Mouse (Mus musculus): ENCODE measurements around the gene 2310030G06Rik. TPM values are rescaled to one million over a fixed set of nuclear protein-coding genes. Genes with fewer than 3 reads are reported as not detected.

Gene 2310030G06Rik
- total RNA-seq, 1 experiment = 2.2 TPM

DNA sequence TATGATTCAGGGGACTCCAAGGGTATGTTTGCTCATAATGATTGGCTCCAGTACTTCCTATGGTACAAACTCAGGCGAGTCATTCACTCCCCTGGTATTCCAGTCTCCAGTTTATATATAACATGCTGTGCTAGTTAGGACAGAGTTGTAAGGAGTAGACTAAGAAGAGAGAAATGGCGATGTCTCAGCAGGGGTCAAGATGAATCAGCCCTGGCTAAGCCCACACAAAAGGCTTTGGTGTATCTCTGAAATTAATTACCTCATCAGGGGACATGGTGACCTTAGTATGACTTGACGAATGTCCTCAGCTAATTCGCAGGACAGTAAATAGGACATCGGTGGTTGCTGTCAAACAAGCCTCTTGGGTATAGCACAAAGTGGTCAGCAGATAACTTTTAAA lies 10.4 kb upstream of the 2310030G06Rik start:
- Histone ChIP-seq H3K27ac (ENCODE audit: insufficient read depth, low read depth, low read length, poor library complexity, severe bottlenecking) (no peak overlapping the region), H3K9ac (ENCODE audit: insufficient read depth, low read depth, low read length, poor library complexity, severe bottlenecking) (no peak overlapping the region), H3K36me3 (ENCODE audit: control insufficient read depth, insufficient read depth, low read length, poor library complexity, severe bottlenecking) (no peaks in the 10 kb centered on the region), H3K4me3 (ENCODE audit: insufficient read depth in 1 of 2, low read depth in 1 of 2, low read length in 2 of 2, poor library complexity in 1 of 2, severe bottlenecking in 1 of 2) (no peak overlapping the region), H3K9me3 (ENCODE audit: control insufficient read depth, insufficient read depth, low read depth, low read length) (no peaks in the 10 kb centered on the region), H3K4me1 (ENCODE audit: control insufficient read depth in 2 of 2, insufficient read depth in 2 of 2, low read length in 2 of 2, poor library complexity in 1 of 2) (peaks cover 4 to 12% of the 10 kb centered on the region in 2 experiments; a peak in 2 of 4 replicates)
- in situ Hi-C loops (cut with MboI; ENCODE audit: low sequenced_read_pairs in 2 of 2, unreplicated experiment in 2 of 2) = no loop called here
- TF ChIP-seq ZNF384 (IDR thresholded peaks at IDR 0.05; ENCODE audit: low read depth, low read length) = no peak
- DNase-seq (ENCODE audit: low read depth, low spot score) = no peak

DNA sequence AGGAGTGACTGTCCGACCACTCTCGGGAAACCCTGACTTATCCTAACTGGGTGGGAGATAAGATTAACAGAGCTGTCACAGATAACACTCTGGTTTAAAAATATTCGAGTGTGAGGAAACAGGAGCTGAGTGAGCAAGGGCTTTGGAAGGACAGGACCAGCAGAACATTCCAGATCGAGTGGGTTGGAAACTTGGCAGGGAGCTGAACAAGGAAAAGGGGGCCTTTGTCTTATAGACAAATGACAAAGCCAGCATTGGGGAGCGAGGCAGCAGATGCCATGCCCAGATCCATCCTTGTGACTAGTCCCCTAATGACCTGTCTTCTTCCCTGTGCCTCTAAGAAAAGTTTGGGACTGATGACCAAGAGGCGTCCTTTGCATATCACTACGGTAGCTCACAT lies 7.6 kb upstream of the 2310030G06Rik start:
- H3K4me3 ChIP-seq (ENCODE audit: insufficient read depth in 1 of 2, low read depth in 1 of 2, low read length in 2 of 2, poor library complexity in 1 of 2, severe bottlenecking in 1 of 2) = no peak overlapping the region

DNA sequence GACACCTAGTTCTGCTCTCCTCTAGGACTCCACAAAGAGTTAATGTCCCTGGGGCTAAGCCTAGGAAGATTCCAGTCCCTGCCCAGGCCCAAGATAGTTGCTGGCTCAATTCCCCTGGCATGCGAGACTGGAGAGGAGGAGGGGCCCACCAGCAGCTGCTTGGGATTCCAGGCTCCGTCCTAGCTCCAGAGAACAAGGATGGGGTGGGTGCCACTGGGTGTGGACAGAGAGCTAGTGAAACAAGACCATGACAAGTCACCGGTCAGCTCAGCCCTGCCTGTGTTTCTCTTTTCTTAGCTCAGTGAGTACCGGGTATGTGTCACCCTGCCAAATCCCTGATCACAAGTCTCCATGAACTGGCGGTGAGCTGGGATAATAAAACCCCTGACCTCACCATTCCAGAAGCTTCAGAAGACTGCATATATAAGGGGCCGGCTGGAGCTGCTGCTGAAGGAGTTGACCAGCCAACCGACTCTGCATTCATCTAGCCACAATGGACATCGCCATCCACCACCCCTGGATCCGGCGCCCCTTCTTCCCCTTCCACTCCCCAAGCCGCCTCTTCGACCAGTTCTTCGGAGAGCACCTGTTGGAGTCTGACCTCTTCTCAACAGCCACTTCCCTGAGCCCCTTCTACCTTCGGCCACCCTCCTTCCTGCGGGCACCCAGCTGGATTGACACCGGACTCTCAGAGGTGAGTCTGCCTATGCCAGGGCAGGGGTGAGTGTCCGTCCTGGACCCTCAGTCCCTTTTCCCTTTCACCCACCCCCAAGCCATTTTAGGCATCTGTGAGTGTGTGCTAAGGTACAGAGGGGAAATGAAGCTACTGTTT lies 6.7 kb upstream of the 2310030G06Rik start:
- Histone ChIP-seq H3K27ac (ENCODE audit: insufficient read depth, low read depth, low read length, poor library complexity, severe bottlenecking) (no peak overlapping the region), H3K4me1 (ENCODE audit: control insufficient read depth in 2 of 2, insufficient read depth in 2 of 2, low read length in 2 of 2, poor library complexity in 1 of 2) (peaks cover 4 to 12% of the 10 kb centered on the region in 2 experiments; a peak in 2 of 4 replicates), H3K9ac (ENCODE audit: insufficient read depth, low read depth, low read length, poor library complexity, severe bottlenecking) (no peak overlapping the region), H3K36me3 (ENCODE audit: control insufficient read depth, insufficient read depth, low read length, poor library complexity, severe bottlenecking) (no peaks in the 10 kb centered on the region), H3K9me3 (ENCODE audit: control insufficient read depth, insufficient read depth, low read depth, low read length) (no peaks in the 10 kb centered on the region), H3K4me3 (ENCODE audit: insufficient read depth in 1 of 2, low read depth in 1 of 2, low read length in 2 of 2, poor library complexity in 1 of 2, severe bottlenecking in 1 of 2) (peak overlapping the region in 1 of 2 experiments; percentile 30; a peak in 2 of 4 replicates)
- no peak for DNase-seq (ENCODE audit: low read depth, low spot score)
- in situ Hi-C loops (cut with MboI; ENCODE audit: low sequenced_read_pairs in 2 of 2, unreplicated experiment in 2 of 2) = no loop called here
- no peak for TF ChIP-seq MAFK (IDR thresholded peaks at IDR 0.05; ENCODE audit: insufficient read depth, low read depth, low read length)
- TF ChIP-seq ZNF384 (IDR thresholded peaks at IDR 0.05; ENCODE audit: low read depth, low read length) = no peak
- TF ChIP-seq CHD2 (IDR thresholded peaks at IDR 0.05; ENCODE audit: low read depth, low read length) = no peak

More for the DNA sequence above, 7.6 kb upstream of the 2310030G06Rik start:
- TF ChIP-seq ZC3H11A (IDR thresholded peaks at IDR 0.05; ENCODE audit: borderline replicate concordance, low read depth, low read length) = no peak
- no peak for TF ChIP-seq CHD2 (IDR thresholded peaks at IDR 0.05; ENCODE audit: low read depth, low read length)
- no peak for TF ChIP-seq MAFK (IDR thresholded peaks at IDR 0.05; ENCODE audit: insufficient read depth, low read depth, low read length)
- no peak for TF ChIP-seq HCFC1 (IDR thresholded peaks at IDR 0.05; ENCODE audit: borderline replicate concordance, insufficient read depth, low read length)
- no peak for TF ChIP-seq ZNF384 (IDR thresholded peaks at IDR 0.05; ENCODE audit: low read depth, low read length)
- in situ Hi-C loops (cut with MboI; ENCODE audit: low sequenced_read_pairs in 2 of 2, unreplicated experiment in 2 of 2) = no loop called here
- peaks cover 4 to 12% of the 10 kb centered on the region in 2 experiments; a peak in 2 of 4 replicates for H3K4me1 ChIP-seq (ENCODE audit: control insufficient read depth in 2 of 2, insufficient read depth in 2 of 2, low read length in 2 of 2, poor library complexity in 1 of 2)
- no peak overlapping the region for H3K27ac ChIP-seq (ENCODE audit: insufficient read depth, low read depth, low read length, poor library complexity, severe bottlenecking)
- DNase-seq (ENCODE audit: low read depth, low spot score) = no peak
- no peaks in the 10 kb centered on the region for H3K9me3 ChIP-seq (ENCODE audit: control insufficient read depth, insufficient read depth, low read depth, low read length)
- no peak overlapping the region for H3K9ac ChIP-seq (ENCODE audit: insufficient read depth, low read depth, low read length, poor library complexity, severe bottlenecking)
- H3K36me3 ChIP-seq (ENCODE audit: control insufficient read depth, insufficient read depth, low read length, poor library complexity, severe bottlenecking) = no peaks in the 10 kb centered on the region

DNA sequence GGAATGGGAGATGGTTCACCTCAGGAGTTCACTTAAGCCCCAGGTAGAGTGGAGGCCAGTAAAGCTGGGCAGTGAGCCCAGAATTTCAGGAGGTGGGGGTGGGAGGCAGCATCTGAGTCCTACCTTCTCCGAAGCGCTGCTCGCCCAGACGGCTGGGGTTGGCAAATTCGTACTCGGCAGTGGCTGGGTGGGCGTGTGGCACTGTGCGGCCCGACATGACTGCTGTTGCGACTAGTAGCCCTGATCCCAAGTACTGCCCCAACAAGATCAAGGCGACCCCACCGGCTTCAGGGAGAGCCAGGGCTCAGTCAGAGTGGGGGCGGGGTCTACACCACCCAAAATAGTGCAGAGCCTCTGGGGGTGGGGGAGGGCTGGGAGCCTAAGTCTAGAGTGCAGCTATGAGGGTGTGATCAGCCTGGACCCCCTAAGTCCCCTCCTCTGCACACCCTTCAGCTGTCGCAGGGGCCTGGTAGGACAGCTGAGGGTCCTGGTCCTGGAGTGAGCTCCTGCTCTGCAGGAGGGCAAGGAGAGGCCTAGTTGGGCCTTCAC lies 5.8 kb upstream of the 2310030G06Rik start, which contains the start of gene Hspb2:
Gene Hspb2, minus strand, starts transcription at position 301 of the 549 bp plus-strand sequence.
- in situ Hi-C loops (cut with MboI; ENCODE audit: low sequenced_read_pairs in 2 of 2, unreplicated experiment in 2 of 2) = no loop called here
- no peaks in the 10 kb centered on the region for H3K36me3 ChIP-seq (ENCODE audit: control insufficient read depth, insufficient read depth, low read length, poor library complexity, severe bottlenecking)
- H3K27ac ChIP-seq (ENCODE audit: insufficient read depth, low read depth, low read length, poor library complexity, severe bottlenecking) = no peak within 1 kb of the TSS
- no peak within 1 kb of the TSS for H3K9ac ChIP-seq (ENCODE audit: insufficient read depth, low read depth, low read length, poor library complexity, severe bottlenecking)
- peaks cover 4 to 12% of the 10 kb centered on the region in 2 experiments; a peak in 2 of 4 replicates for H3K4me1 ChIP-seq (ENCODE audit: control insufficient read depth in 2 of 2, insufficient read depth in 2 of 2, low read length in 2 of 2, poor library complexity in 1 of 2)
- DNase-seq (ENCODE audit: low read depth, low spot score) = no peak
- TF ChIP-seq ZNF384 (IDR thresholded peaks at IDR 0.05; ENCODE audit: low read depth, low read length) (no peak), HCFC1 (IDR thresholded peaks at IDR 0.05; ENCODE audit: borderline replicate concordance, insufficient read depth, low read length) (no peak), MAFK (IDR thresholded peaks at IDR 0.05; ENCODE audit: insufficient read depth, low read depth, low read length) (no peak), CHD2 (IDR thresholded peaks at IDR 0.05; ENCODE audit: low read depth, low read length) (no peak), ZC3H11A (IDR thresholded peaks at IDR 0.05; ENCODE audit: borderline replicate concordance, low read depth, low read length) (no peak)
- peak within 1 kb of the TSS; percentile 16 to 54 for H3K4me3 ChIP-seq (ENCODE audit: insufficient read depth in 1 of 2, low read depth in 1 of 2, low read length in 2 of 2, poor library complexity in 1 of 2, severe bottlenecking in 1 of 2)
- no peaks in the 10 kb centered on the region for H3K9me3 ChIP-seq (ENCODE audit: control insufficient read depth, insufficient read depth, low read depth, low read length)

Measured in ES-E14 (cell line).